Mouse (Mus musculus) heart, postnatal 10 days (tissue): ENCODE results near the gene Mcm3. TPM values are rescaled to one million over a fixed set of nuclear protein-coding genes. Genes with fewer than 3 reads are reported as not detected.
"Not testable (repeated sequence)": the region's sequence is repeated elsewhere in the genome, so short reads cannot be mapped to it uniquely, and the experiment has no call there.

Experiments
- DNase-seq, 2 experiments: peaks; one replicate each; pipeline ENCODE4 v3.0.0; 2021
- intact Hi-C: fragments of 180-260 bp; cut with DNase I; formaldehyde crosslinking; loops from one replicate; pipeline ENCODE4 v1.15.1; 2025
- total RNA-seq, 2 experiments: library from RNA; stranded (reverse); gene quantifications; 2 replicates each; pipeline ENCODE4 v1.2.3; 2021

The Mcm3 gene
- total RNA-seq, 2 experiments from 2014 or later: 24.0 to 30.0 TPM

DNA sequence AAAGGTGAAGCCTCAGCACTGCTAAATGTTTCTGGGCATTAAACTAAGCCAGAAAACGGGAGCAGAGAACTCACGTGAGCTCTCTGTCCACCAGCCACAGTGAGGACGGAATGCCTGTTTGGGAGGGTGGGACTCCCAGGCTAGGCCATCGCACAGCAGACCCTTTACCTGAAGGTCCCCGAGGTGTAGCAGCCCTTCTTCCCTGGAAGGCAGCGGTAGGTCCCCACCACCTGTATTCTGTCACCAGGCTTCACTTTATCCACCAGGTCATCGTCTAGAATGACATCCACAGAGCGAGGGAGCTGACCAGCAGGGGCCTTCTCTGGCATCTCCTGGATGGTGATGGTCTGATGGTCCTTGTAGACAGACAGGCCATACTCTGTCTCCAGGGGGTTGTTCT, 5.6 kb downstream of the Mcm3 start:
- intact Hi-C loops: no loop called here
- no peak for DNase-seq

DNA sequence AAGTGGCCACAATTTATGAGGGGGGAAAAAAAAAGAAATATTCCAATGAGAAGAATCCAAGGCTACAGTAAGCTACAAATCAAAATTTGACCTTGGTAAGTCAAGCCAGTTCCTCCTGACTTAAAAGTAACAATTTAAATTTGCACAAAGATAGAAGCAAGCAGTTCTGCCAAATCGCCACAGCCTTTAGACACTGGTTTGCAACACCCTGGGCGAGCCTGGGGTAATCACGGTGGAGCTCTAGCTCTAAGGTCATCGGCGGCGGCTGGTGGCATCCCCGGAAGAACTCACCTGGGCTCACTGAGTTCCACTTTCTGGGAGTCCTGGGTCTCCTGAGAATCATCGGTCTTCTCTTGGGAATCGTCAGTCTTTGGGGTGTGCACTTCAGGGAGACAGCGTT, 15.6 kb downstream of the Mcm3 start:
- DNase-seq: no peak
- intact Hi-C loops: loop anchor here (5.0 kb wide), 1 partner anchor 102 kb away; no protein-coding TSS in a partner anchor

DNA sequence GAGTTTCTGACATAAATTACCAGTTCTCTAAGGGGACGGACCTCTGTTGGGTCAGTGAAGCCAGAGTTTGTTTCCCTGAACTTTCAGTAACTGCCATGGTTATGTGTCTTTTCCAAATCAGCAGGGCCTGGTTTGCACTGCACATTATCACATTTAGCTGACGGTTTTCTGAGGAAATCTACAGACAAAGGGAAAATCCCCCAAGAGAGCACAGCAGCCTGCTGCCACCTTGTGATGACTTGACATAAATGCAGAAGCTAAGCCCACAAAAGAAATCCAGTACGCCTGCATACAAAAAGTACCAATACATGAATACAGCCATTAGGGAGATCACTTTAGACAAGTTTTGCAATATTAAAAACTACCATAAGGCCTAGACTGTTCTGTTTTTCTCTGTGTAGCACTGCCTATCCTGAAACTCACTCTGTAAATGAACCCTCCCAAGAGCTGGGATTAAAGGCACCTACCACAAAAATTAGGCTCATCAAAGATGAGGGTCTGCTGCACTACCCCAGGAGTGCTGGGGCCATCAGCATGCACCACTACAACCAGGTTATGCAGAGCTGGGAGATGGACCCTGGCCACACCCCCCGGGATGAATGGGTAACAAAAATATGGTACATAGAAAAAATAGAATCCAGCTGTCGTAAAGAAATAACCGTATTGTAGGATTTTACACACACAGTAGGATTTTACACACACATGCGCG, 18.3 kb downstream of the Mcm3 start:
- peak; percentile 6 to 11 for DNase-seq
- intact Hi-C loops: loop anchor here (2.0 to 5.0 kb wide), 2 partner anchors 100 to 189 kb away; no protein-coding TSS in a partner anchor

DNA sequence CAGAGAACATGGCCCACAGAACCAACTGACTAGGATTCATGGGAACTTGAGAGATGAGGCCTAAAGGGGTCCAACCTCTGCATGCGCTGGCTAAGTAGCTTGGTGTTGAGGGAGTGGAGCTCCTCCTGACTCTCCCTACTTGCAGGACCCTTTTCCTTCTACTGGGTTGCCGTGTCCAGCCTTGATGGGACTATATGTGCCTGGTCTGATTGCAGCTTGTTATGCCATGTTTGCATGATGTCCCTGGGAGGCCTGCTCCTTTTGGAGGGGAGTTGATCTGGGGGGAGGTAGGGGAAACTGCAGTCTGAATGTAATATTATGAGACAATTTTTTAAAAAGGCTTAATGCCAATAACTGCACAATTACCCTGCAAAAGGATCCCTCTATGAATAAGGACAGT, 18.8 kb downstream of the Mcm3 start:
- no peak for DNase-seq
- intact Hi-C loops: loop anchor here (2.0 to 5.0 kb wide), 2 partner anchors 99 to 188 kb away; no protein-coding TSS in a partner anchor

DNA sequence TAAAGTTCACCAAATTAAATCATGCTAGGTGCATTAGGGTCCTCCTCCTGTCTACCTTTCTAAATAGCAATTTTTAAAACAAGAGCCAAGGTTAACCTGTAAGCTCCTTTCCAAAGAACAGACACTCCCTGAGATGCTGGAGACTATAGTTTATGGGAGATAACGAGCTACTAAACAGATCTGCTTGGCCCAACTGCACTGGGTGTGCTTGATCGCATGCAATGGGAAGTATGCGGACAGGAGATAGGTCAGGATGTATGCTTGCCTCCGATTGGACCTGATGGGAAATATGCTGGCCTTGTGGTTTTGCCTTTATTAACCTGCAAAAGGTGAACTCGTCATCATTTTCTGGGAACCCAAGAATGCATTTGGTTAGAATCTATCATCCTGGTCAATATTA, 24.9 kb downstream of the Mcm3 start:
- intact Hi-C loops: no loop called here
- no peak for DNase-seq

DNA sequence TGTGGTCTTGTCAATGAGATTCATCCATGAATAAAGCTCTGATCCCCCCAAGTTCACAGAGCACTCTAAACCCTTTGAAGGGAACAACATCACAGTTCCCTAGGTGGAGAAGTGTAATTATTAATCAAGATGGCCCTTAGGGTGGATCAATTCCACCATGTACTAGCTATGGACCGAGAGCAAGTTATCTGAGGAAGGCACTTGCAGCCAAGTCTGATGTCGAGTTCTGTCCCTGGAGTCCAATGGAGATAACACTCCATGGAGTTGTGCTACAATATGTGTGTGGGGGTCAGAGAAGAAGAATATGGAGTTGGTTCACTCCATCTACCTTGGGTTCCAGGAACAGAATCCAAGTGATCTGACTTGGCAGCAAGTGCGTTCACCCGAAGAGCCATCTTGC, 25.4 kb downstream of the Mcm3 start:
- intact Hi-C loops: no loop called here
- DNase-seq: no peak

DNA sequence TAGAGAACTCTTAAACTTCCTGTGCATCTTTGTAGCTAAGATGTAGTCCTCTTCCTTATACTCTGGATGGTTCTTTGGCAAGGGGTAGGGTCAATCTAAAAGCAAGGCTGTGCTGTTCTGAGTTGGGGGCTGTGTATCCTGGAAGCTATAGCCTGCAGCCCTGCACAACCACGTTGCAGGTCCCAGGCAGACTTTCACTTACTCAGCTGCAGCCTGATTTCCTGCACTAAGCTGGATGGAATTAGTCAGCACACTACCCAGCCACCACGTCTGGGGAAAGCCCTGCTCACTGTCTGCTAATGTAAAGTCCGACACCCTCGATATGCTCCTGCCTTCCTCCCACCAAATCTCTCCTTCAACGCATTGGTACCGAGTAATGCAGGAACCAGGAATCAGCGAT, 28.7 kb downstream of the Mcm3 start:
- DNase-seq: no peak
- intact Hi-C loops: no loop called here

DNA sequence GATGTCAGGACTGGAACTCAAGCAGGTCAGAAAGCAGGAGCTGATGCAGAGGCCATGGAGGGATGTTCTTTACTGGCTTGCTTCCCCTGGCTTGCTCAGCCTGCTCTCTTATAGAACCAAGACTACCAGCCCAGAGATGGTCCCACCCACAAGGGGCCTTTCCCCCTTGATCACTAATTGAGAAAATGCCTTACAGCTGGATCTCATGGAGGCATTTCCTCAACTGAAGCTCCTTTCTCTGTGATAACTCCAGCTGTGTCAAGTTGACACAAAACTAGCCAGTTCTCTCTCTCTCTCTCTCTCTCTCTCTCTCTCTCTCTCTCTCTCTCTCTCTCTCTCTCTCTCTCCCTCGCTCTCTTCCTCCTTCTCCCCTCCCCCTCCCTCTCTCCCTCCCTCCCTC, 29.6 kb downstream of the Mcm3 start, which contains the start of gene Il17f:
TSS of gene Il17f (minus strand) at position 101 of the 400 bp plus-strand sequence.
- DNase-seq, intact Hi-C loops: not testable (repeated sequence)

DNA sequence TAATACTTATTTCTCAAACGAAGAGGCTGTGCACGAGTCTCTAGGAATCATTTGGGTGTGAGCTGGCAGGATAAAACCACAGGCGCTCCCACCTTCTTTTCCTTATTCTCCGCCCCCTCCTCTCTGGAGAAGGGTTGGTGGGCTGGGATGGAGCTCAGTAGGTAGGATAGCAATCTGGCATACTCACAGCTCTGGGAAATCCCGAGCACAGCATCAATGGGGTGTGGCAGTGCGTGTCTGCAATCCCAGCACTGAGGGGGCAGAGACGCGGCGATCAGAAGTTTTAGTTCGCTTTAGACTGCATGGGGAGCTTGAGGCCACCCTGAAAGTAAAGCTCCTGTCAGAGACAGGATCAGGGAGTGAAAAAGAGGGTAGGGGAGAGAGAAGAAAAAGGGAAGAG, 31.7 kb downstream of the Mcm3 start:
- DNase-seq: no peak
- intact Hi-C loops: no loop called here

DNA sequence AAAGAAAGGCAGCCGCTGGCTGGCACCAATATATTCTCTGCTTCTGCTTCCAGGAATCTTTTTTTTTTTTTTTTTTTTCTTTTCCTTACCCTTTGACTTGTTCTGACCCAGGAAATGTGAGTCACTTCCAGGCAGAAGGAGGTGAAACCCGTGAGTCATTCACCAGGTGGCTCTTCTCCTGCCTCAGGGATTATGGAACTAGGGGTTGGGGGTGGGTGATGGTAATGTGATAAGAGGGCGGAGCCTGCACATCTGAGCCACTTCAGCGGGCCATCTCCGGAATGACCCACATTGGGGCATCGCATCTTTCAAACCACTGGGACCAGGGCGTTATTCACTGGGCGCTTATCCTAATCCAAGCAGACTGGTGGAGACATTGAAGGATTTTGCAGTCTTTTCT, 33.1 kb downstream of the Mcm3 start:
- DNase-seq: no peak
- intact Hi-C loops: no loop called here

DNA sequence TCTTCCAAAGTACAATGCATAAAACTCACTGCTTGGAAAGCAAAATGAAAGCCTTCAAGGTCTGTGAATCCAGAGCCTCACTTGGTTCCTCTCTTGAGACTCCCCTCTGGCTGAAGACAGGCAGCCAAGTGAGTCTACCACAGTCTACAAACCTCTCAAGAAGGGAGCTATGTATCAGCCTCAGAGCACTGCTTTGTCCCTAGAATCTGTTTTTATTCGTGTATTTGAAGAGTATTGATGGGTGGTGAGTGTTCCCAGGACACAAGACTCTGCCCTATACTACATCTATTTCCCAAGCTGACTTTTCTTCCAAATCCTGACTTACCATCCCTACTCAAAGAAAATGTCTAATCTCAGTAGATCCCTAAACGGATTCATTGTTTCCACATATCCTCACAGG, 41.7 kb downstream of the Mcm3 start:
- DNase-seq: no peak
- intact Hi-C loops: no loop called here

DNA sequence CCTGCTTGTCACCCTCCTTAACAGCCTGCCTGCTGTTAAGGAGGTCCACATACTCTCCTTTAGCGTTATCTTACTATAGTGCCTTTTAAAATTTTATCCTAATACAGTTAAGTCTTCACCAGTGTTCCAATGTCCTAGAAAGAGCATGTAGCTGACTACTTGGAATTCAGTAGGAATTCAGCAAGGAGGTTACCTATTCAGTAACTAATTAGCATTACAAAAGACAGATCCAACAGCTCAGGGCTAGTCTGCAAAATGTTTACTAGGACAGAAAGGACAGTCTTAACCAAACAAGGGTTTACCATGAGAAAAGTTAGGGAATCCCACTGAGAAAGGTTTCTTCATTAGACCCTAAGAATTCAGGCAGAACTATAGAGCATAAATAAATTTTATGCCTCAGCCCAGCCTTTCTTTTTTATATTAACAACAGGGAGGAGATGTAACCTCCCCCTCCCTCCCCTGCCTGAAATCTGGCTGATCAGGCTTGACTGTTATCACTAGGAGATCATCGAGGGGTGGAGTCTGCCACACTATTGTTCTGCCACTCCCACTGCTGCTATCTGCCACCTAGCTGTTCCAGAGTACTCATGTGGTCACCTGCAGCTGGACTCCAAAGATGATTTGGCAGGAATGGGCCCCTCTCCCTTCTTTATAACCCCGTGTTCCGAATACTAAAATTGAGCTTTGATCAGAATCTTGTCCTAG, 45.9 kb downstream of the Mcm3 start:
- intact Hi-C loops, DNase-seq: not testable (repeated sequence)

DNA sequence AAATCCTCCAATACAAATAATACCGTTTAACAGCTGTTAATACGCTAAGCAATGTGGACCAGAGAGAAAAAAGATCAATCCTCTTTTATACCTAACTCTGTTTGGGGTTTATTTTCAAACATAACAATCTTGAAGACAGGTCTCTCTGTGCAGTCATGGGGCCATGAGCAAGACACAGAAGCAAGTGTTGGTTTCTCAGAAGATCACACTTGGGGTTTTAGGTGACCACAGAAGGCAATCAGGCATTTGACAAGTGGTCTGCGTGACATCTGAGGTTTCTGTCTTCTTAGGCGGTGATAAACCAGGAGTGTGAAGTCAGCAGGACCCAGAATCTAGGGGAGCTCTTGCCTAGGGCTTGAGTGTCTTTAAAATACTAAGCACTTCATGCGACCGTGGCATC, 53.6 kb downstream of the Mcm3 start:
- intact Hi-C loops: no loop called here
- DNase-seq: no peak

DNA sequence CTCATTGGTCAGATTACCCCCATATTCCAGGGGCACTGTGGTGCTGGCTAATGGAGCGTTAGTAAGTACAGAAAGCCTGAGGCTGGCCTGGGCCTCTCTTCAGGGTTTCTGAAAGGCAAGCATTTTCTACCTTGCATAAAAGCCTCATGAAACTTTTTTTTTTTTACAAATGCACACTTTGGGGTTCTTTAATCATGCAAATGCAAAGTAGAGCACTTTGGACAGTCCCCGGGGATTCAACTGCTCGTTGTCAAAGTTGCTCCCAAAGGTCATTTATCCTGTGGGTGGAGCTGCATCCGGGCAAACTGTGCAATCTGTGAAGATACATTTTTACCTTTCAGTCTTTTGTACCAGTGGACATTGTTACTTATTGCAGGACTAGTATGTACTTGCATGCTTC, 58.7 kb downstream of the Mcm3 start:
- intact Hi-C loops: no loop called here
- DNase-seq: no peak

DNA sequence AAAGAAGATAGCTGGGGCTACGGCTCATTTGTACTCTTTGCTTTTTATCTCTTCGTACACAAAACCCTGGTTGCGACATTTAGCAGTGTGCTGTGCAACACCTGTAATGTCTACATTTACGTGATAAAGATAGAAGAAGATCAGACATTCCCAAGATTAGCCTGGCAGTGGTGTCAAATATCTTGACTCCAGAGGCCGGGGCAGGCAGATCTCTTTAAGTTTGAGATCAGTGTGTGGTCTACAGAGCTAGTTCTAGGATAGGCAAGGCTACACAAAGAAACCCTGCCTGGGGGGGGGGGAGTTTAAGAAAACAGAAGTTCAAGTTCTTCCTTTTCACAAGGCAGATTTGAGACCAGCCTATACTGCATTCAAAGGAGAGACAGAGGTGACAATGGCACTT, 59.8 kb downstream of the Mcm3 start:
- intact Hi-C loops: no loop called here
- DNase-seq: no peak

DNA sequence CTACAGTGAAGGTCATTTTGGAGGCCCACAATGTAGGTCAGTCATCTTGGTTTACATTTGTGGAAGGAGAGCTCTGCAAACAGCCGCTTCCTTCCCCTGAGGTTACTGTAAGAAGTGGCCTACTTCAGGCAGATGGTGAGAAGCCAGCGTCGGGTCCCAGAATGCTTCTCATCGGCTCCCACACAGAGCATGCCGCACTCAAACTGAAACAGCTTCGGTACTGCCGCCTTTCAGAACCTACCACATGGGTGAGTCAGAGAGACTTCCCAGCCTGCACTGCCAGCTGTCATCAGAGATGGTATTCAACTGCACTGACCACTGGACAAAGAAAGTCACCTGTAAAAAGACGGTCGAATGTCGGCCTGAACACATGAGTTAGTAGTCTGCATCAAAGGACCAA, 60.3 kb downstream of the Mcm3 start:
- intact Hi-C loops: no loop called here
- no peak for DNase-seq

DNA sequence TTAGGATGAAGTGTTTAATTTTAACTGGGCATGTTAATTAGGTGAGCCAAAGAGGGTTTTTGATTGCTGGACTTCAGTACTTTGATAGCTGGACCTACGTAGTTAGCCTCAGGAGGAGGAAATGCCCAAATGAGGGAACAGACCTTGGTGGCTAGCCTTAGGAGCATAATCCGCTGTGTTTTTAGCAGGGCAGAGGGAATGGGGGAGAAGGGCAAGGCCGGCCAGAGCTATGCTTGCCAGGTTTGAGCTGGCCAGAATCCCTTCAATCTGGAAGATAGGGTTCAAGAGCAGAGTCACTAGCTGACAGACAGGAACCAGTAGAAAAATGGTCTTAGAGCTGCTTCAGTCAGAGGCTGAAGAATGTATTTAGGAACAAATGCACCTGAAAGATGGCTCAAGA, 62.5 kb downstream of the Mcm3 start:
- DNase-seq: no peak
- intact Hi-C loops: no loop called here

DNA sequence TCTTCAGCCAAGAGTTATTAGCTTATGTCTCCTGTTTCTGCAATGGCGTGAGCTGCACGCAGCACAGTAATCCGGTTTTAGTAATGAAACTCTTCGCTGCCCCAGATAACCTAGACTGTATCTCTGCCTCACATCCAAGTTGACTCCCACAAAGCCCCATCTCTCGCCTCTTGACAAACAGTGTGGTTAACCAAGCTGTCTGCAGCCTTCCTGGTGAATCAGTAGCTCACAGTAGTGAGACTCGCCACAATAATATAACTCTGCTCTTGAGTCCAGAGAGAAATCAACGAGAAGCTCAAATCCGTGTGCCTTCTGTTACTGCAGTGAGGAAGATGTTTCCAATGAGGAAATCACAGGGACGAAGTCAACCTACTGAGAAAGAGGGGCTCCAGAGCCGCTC, 65.7 kb downstream of the Mcm3 start:
- intact Hi-C loops: no loop called here

More for the DNA sequence above, 65.7 kb downstream of the Mcm3 start:
- DNase-seq: no peak
